Mouse (Mus musculus): ENCODE measurements at regions not wholly inside any gene's neighbourhood (a gene's known extent, or its start where the extent isn't known, plus 50 kb on each side); places are given as distances from the start of the nearest gene placed in this dataset.
"Not testable (repeated sequence)": the region's sequence is repeated elsewhere in the genome, so short reads cannot be mapped to it uniquely, and the experiment has no call there.

DNA sequence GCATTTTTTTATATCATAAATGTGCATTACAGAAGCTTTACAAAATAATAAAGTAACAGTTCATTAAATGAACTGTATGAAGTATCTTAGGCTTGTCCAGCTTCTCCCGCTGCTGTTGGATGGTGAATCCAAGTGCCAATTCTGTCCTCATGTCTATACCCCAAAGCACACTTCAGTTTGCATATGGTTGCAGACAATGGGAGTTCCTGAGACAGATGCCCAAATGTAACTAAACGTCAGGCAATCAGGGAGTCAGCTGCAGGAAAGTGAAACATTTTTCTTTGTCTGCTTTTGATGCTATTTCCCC is 859.4 kb upstream of the Mms22l start:
- Histone ChIP-seq H3K4me3 (no peak overlapping the region), H3K9me3 (no peaks in the 10 kb centered on the region), H3K27ac (no peak overlapping the region), H3K4me2 (no peak overlapping the region), H3K36me3 (no peaks in the 10 kb centered on the region), H3K27me3 (no peaks in the 10 kb centered on the region), H3K4me1 (no peaks in the 10 kb centered on the region), H3K9ac (no peak overlapping the region)
- WGBS = 66% methylated on average over 2 of the region's 2 CpGs
- ATAC-seq (ENCODE audit: insufficient number of reproducible peaks, insufficient read depth, low FRiP score, low TSS enrichment, low read depth) = no peak

DNA sequence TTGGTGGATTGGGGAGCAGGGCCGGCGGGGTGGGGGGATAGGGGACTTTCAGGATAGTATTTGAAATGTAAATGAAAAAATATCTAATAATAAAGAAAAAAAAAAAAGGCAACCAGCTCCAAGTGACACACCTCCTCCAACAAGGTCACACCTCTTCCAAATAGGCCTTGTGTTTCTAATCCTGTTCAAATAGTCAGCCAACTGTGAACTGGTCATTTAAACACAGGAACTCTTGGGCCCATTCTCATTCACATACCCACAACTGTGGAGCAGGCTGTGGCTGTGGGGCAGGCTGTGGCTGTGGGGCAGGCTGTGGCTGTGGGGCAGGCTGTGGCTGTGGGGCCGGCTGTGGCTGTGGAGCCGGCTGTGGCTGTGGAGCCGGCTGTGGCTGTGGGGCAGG is 839.6 kb upstream of the Mms22l start:
- not testable (repeated sequence) for H3K9ac ChIP-seq; H3K4me3 ChIP-seq; H3K4me1 ChIP-seq; H3K27ac ChIP-seq; H3K27me3 ChIP-seq; H3K9me3 ChIP-seq; ATAC-seq (ENCODE audit: insufficient number of reproducible peaks, insufficient read depth, low FRiP score, low TSS enrichment, low read depth); H3K36me3 ChIP-seq; H3K4me2 ChIP-seq
- WGBS = 82% methylated on average over 5 of the region's 5 CpGs

DNA sequence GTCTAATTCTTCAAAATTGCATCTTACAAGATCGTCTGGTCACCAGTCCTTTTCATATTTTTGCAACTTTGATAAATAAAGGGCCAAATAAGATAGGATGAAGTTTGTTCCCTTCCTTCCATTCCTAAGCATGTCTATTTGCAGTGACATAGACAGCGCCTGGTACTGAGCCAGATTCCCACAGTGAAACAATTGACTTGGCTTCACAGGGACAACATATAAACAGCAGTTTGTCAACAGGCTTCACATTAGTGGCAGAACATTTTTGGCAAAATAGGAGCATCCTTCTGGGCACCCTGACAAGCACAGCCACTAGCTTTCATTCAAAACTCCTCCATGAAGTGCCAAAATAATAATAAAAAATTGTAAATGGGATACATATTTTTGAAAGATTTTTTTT is 827.4 kb upstream of the Mms22l start:
- H3K9me3 ChIP-seq = no peaks in the 10 kb centered on the region
- no peaks in the 10 kb centered on the region for H3K27me3 ChIP-seq
- no peak overlapping the region for H3K4me2 ChIP-seq
- no peak overlapping the region for H3K4me3 ChIP-seq
- no peak overlapping the region for H3K27ac ChIP-seq
- 81% methylated on average over 2 of the region's 2 CpGs for WGBS
- no peaks in the 10 kb centered on the region for H3K36me3 ChIP-seq
- no peaks in the 10 kb centered on the region for H3K4me1 ChIP-seq
- no peak overlapping the region for H3K9ac ChIP-seq
- ATAC-seq (ENCODE audit: insufficient number of reproducible peaks, insufficient read depth, low FRiP score, low TSS enrichment, low read depth) = no peak

DNA sequence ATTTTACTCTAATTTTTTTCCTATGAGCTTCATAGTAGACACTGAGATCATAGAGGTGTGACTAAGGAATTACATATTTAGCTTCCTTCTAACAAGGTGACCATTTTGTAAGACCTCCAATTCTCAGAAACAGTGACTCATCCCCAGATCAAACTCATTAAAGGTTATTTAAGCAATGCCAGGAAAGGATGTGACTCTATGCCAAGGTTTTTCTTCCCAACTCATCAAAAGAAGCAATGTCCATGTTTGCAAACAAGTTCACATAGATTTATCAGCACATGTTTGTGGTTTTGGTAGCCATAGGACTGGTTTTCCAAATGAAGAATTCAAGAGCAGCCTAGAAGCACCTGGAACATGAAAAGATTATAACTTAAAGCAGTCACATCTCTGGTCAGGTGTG is 792.6 kb upstream of the Mms22l start:
- Histone ChIP-seq H3K4me1 (no peaks in the 10 kb centered on the region), H3K9ac (no peak overlapping the region), H3K27ac (no peak overlapping the region), H3K4me2 (no peak overlapping the region), H3K36me3 (no peaks in the 10 kb centered on the region), H3K27me3 (no peaks in the 10 kb centered on the region), H3K9me3 (no peaks in the 10 kb centered on the region), H3K4me3 (no peak overlapping the region)
- ATAC-seq (ENCODE audit: insufficient number of reproducible peaks, insufficient read depth, low FRiP score, low TSS enrichment, low read depth) = no peak

DNA sequence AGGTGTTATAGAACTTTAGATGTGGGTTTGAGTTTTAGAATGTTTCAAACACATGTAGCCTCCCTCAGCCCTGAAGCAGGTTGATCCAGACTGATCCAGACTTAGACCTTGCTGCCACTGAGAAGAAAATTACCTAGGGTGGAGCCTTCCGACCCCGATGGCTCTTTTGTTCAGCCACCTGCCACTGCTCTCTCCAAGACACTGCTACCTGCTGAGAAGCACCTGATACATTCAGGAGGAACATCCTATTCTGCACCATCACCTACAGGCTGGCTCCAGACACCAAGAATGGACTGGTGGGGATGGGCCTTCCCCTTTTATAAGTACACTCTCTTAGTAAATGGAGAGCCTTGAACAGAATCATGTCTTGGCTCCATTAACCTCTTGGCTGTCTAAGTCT is 785.5 kb upstream of the Mms22l start:
- ATAC-seq (ENCODE audit: insufficient number of reproducible peaks, insufficient read depth, low FRiP score, low TSS enrichment, low read depth) = no peak
- Histone ChIP-seq H3K4me1 (no peaks in the 10 kb centered on the region), H3K27me3 (no peaks in the 10 kb centered on the region), H3K9ac (no peak overlapping the region), H3K4me3 (no peak overlapping the region), H3K27ac (no peak overlapping the region), H3K36me3 (no peaks in the 10 kb centered on the region), H3K9me3 (no peaks in the 10 kb centered on the region), H3K4me2 (no peak overlapping the region)
- WGBS = 85% methylated on average over 2 of the region's 2 CpGs

DNA sequence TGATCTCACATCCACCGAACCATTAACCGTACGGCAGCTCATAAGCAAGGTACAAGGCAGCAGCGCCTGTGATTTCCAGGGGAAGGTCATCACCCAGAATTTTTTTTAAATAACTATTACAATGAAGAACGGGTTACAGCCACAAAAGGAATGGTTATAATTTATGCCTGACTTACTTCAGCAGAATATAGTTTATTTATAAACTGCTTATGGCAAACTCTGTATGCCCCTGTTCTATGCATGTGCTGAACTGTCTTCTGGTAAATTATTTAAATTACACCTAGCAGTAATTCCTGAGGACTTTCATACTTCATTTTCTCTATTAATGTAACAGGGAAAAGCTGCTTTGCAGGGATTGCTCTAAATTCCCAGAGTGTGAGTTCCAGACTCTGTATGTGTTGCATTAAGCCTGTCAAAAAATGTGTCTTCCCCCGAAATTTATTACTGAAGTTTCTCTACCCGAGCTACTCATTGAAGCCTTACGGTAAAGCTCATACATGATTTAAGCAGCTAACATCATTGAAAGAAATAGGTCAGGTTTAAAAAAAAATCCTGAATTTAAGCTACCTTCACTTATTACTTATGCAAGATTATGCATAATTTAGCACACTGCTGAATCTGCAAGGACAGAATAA is 782.4 kb upstream of the Mms22l start:
- Histone ChIP-seq H3K4me2 (no peak overlapping the region), H3K36me3 (no peaks in the 10 kb centered on the region), H3K27me3 (no peaks in the 10 kb centered on the region), H3K27ac (no peak overlapping the region), H3K9me3 (no peaks in the 10 kb centered on the region), H3K9ac (no peak overlapping the region), H3K4me1 (no peaks in the 10 kb centered on the region), H3K4me3 (no peak overlapping the region)
- 67% methylated on average over 8 of the region's 8 CpGs for WGBS
- ATAC-seq (ENCODE audit: insufficient number of reproducible peaks, insufficient read depth, low FRiP score, low TSS enrichment, low read depth) = no peak

DNA sequence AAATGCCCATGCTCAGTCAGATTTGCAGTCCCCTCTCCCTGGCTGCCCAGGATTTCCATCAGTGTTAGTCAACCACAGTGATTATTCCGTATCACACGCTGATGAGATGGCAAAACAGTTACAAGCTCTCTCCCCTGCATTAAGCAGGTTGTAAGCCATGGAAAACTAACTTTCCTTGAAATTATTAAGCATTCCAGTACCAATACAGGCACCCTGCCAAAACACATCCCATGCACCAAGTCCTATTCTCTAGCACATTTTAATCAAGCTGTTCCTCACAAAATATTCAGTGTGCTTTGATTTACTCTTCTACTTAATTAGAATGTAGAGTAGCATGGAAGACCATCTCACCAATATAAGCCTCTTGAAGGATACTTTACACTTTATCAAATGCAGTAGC is 768.4 kb upstream of the Mms22l start:
- Histone ChIP-seq H3K27me3 (no peaks in the 10 kb centered on the region), H3K4me2 (no peak overlapping the region), H3K9ac (no peak overlapping the region), H3K27ac (no peak overlapping the region), H3K4me1 (no peaks in the 10 kb centered on the region), H3K9me3 (no peaks in the 10 kb centered on the region), H3K36me3 (no peaks in the 10 kb centered on the region), H3K4me3 (no peak overlapping the region)
- ATAC-seq (ENCODE audit: insufficient number of reproducible peaks, insufficient read depth, low FRiP score, low TSS enrichment, low read depth) = no peak
- 78% methylated on average over 2 of the region's 2 CpGs for WGBS

DNA sequence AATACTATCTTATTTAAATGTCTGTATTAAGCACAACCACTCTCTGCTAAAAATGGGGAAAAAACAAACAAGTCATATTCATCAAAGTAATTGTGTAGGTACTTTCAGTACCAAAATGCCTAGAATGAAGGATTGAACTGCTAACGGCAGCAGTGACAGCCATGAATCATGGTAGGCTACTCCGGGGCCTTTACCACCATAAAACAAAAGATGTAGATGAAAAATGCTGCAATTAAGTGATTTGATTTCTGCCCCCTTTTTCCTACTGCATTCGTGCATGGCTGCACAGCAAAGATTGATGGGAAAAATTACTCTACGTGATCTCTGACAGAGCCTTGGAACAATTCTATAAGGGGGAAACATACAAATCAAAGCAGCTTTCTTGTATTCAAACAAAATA is 763.8 kb upstream of the Mms22l start:
- no peaks in the 10 kb centered on the region for H3K27me3 ChIP-seq
- no peak overlapping the region for H3K4me2 ChIP-seq
- H3K4me3 ChIP-seq = no peak overlapping the region
- H3K9me3 ChIP-seq = no peaks in the 10 kb centered on the region
- no peaks in the 10 kb centered on the region for H3K36me3 ChIP-seq
- no peak overlapping the region for H3K27ac ChIP-seq
- no peak overlapping the region for H3K9ac ChIP-seq
- 74% methylated on average over 4 of the region's 4 CpGs for WGBS
- no peaks in the 10 kb centered on the region for H3K4me1 ChIP-seq
- ATAC-seq (ENCODE audit: insufficient number of reproducible peaks, insufficient read depth, low FRiP score, low TSS enrichment, low read depth) = no peak

DNA sequence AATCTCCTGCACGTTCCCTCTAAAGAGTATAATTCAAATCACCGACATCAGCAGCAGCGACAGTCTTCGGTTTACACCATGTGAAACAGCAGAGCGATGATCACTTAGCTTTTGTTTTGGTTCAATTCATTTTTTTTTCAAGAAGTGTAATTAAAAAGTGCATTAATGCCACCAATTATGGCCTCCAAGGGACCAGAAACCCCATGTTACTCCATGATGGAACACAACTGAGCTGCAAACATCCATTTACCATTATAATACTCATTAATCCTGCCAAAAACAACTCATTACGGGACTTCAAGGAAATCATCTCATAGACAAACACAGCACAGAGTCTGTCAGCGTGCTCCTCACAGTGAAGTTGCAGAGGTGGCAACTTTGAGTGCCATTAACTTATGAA is 752.2 kb upstream of the Mms22l start:
- Histone ChIP-seq H3K36me3 (no peaks in the 10 kb centered on the region), H3K4me2 (no peak overlapping the region), H3K9me3 (no peaks in the 10 kb centered on the region), H3K4me3 (no peak overlapping the region), H3K4me1 (no peaks in the 10 kb centered on the region), H3K9ac (no peak overlapping the region), H3K27ac (no peak overlapping the region), H3K27me3 (no peaks in the 10 kb centered on the region)
- no peak for ATAC-seq (ENCODE audit: insufficient number of reproducible peaks, insufficient read depth, low FRiP score, low TSS enrichment, low read depth)
- 84% methylated on average over 7 of the region's 7 CpGs for WGBS

DNA sequence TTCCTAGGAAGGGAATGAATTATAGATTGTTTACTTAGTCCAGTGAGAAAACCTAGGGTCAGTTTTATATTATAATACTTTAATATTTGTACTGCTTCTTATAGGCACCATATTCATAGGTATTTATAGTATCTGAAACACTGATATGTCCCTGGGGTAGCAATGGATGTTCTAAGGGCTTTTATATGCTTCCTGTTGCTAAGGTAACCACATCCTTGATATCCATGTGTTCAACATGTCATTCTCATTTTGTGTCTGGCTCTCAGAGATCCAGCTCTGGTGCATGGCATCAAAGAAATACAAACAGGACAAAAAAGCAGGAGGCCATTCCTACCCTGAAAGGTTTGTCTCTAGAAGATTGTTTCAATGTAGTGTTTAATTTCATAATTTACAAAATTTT is 738.2 kb upstream of the Mms22l start:
- no peak for ATAC-seq (ENCODE audit: insufficient number of reproducible peaks, insufficient read depth, low FRiP score, low TSS enrichment, low read depth)
- Histone ChIP-seq H3K4me2 (no peak overlapping the region), H3K4me3 (no peak overlapping the region), H3K27ac (no peak overlapping the region), H3K9me3 (no peaks in the 10 kb centered on the region), H3K9ac (no peak overlapping the region), H3K4me1 (no peaks in the 10 kb centered on the region), H3K27me3 (no peaks in the 10 kb centered on the region), H3K36me3 (no peaks in the 10 kb centered on the region)

DNA sequence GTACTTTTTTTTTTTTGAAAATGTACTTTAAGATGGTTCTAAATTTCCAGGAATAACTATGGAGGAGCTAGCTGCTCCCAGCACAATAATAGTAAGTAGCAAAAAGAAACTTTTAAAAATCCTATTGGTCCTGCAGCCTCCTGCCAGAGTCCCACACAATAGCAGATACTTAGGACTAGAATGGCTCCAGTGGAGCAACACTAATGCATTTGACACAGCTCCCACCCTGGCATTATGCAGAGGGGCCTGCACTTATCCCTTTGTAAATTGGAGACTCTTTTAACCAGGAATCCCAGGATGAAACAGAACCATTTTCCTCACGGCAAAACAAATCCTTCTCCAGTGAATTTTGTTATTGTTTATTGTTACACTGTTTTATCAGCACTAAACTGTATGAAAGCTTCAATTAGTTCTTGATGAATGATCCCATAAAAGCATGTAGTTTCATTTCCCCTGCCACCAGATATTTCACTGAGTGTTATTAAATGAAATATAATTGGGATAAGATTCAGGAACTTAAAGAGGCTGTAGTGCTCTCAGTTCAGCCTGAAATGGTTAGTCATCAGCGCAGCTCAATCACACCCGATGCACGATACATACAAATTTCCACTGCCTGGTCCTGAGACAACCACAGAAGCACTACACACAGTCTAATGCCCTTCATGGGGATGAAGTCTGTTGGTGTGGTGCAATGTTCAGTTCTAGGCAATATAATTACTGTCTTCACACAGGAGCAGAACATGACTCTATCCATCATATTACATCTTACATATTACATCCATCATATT is 708.6 kb upstream of the Mms22l start:
- Histone ChIP-seq H3K9me3 (no peaks in the 10 kb centered on the region), H3K36me3 (no peaks in the 10 kb centered on the region), H3K9ac (no peak overlapping the region), H3K4me3 (no peak overlapping the region), H3K4me2 (no peak overlapping the region), H3K4me1 (no peaks in the 10 kb centered on the region), H3K27ac (no peak overlapping the region), H3K27me3 (no peaks in the 10 kb centered on the region)
- no peak for ATAC-seq (ENCODE audit: insufficient number of reproducible peaks, insufficient read depth, low FRiP score, low TSS enrichment, low read depth)
- WGBS = 54% methylated on average over 4 of the region's 4 CpGs

DNA sequence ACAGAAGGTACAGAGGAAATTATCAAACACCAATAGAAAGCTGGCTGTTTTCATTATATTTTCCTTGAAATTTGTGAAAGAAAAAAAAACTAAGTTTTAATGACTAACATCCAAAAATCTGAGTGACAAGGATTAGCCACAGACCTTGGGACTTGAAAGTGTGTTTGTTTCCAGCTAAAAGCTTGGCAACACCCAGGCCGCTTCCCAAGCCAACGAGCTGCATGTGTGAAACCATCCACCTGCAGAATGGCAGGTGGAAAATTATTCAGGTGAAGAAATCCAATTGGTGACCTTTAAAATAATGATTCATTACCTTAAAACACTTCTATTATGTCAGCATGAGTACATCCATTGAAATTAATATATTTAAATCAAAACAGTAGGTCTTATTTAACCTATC is 672.7 kb upstream of the Mms22l start:
- 80% methylated on average over 2 of the region's 2 CpGs for WGBS
- no peaks in the 10 kb centered on the region for H3K4me1 ChIP-seq
- H3K4me3 ChIP-seq = no peak overlapping the region
- H3K36me3 ChIP-seq = no peaks in the 10 kb centered on the region
- ATAC-seq (ENCODE audit: insufficient number of reproducible peaks, insufficient read depth, low FRiP score, low TSS enrichment, low read depth) = no peak
- no peak overlapping the region for H3K4me2 ChIP-seq
- no peaks in the 10 kb centered on the region for H3K27me3 ChIP-seq
- H3K27ac ChIP-seq = no peak overlapping the region
- no peaks in the 10 kb centered on the region for H3K9me3 ChIP-seq
- H3K9ac ChIP-seq = no peak overlapping the region

Measured in embryonic facial prominence, embryonic 13.5 days (tissue).